Mouse (Mus musculus) left cerebral cortex, adult 8-10 months (tissue): ENCODE results near the gene Nt5c. TPM values are rescaled to one million over a fixed set of nuclear protein-coding genes. Genes with fewer than 3 reads are reported as not detected.
"Not testable (repeated sequence)": the region's sequence is repeated elsewhere in the genome, so short reads cannot be mapped to it uniquely, and the experiment has no call there.

Source experiments
- DNase-seq, 2 experiments: peaks; one replicate each; pipeline ENCODE4 v3.0.0; 2022; ENCODE audit warnings: low spot score in 2 of 2
- total RNA-seq, 4 experiments: library from RNA; stranded (reverse); gene quantifications; 2 replicates each; pipeline ENCODE4 v1.2.4; 2022

Nt5c gene
- total RNA-seq, 4 experiments from 2014 or later: 58.4 to 66.1 (median 61.0) TPM

- DNase-seq: no peak
Measured at GRCm38 (mm10) chr11:115511121-115511520, 19.5 kb upstream of the Nt5c start.

- DNase-seq: no peak
Measured at GRCm38 (mm10) chr11:115510507-115510888, 18.8 kb upstream of the Nt5c start.

GRCm38 (mm10) chr11:115509773-115510506 lies 18.3 kb upstream of the Nt5c start:
- DNase-seq: no peak

GRCm38 (mm10) chr11:115508061-115508460 lies 16.4 kb upstream of the Nt5c start:
- no peak for DNase-seq

GRCm38 (mm10) chr11:115506586-115506985 lies 14.9 kb upstream of the Nt5c start:
- no peak for DNase-seq

GRCm38 (mm10) chr11:115502636-115503035 lies 11.0 kb upstream of the Nt5c start:
- no peak for DNase-seq

GRCm38 (mm10) chr11:115496559-115496958 lies 4.9 kb upstream of the Nt5c start:
- DNase-seq: not testable (repeated sequence)

GRCm38 (mm10) chr11:115492387-115492786 lies 725 bp upstream of the Nt5c start:
- DNase-seq: no peak

- DNase-seq: no peak
Measured at GRCm38 (mm10) chr11:115490441-115491355, 964 bp downstream of the Nt5c start.

- no peak for DNase-seq
Measured at GRCm38 (mm10) chr11:115488551-115489104, 3.0 kb downstream of the Nt5c start.

- DNase-seq: no peak
Measured at GRCm38 (mm10) chr11:115485155-115485554, 6.5 kb downstream of the Nt5c start.

GRCm38 (mm10) chr11:115483726-115484125 lies 7.9 kb downstream of the Nt5c start:
- DNase-seq: peak in 1 of 2 experiments; percentile 82

GRCm38 (mm10) chr11:115483278-115483677 lies 8.4 kb downstream of the Nt5c start:
- no peak for DNase-seq

- DNase-seq: peak in 1 of 2 experiments; percentile 81
Measured at GRCm38 (mm10) chr11:115481553-115482259, 10.0 kb downstream of the Nt5c start.

- no peak for DNase-seq
Measured at GRCm38 (mm10) chr11:115478296-115478938, 13.2 kb downstream of the Nt5c start.

- not testable (repeated sequence) for DNase-seq
Measured at GRCm38 (mm10) chr11:115477388-115477787, 14.3 kb downstream of the Nt5c start.

GRCm38 (mm10) chr11:115476630-115477029 lies 15.0 kb downstream of the Nt5c start:
- not testable (repeated sequence) for DNase-seq

GRCm38 (mm10) chr11:115475758-115476237 lies 15.9 kb downstream of the Nt5c start:
- DNase-seq: no peak

GRCm38 (mm10) chr11:115475025-115475757 lies 16.5 kb downstream of the Nt5c start, which contains the start of gene Armc7:
Gene Armc7 (plus strand): TSS chr11:115475667.
- DNase-seq: peak; percentile 85 to 91
